Mouse (Mus musculus) lung, embryonic 15.5 days (tissue): Measurements from ENCODE around the gene Tex21. TPM values are rescaled to one million over a fixed set of nuclear protein-coding genes. Genes with fewer than 3 reads are reported as not detected.

ENCODE experiments used
- ATAC-seq: fragments of 200-750 bp; cut with Nextera tagmentation; 2 replicates; pipeline ENCODE4 v1.8.0; 2017; ENCODE audit warnings: moderate number of reproducible peaks, borderline replicate concordance; ENCODE audit not compliant: low FRiP score, low TSS enrichment; ENCODE audit errors: extremely low read depth
- H3K27ac ChIP-seq: fragments of 300-500 bp; sonication (generic); 2 replicates; pipeline ENCODE4 v1.5.1; 2015; ENCODE audit warnings: moderate library complexity, mild to moderate bottlenecking, inconsistent platforms
- H3K27me3 ChIP-seq: fragments of 300-500 bp; sonication (generic); 2 replicates; pipeline ENCODE4 v1.6.1; 2015; ENCODE audit warnings: inconsistent platforms
- H3K36me3 ChIP-seq: fragments of 300-500 bp; sonication (generic); 2 replicates; pipeline ENCODE4 v1.6.1; 2015; ENCODE audit warnings: inconsistent platforms
- H3K4me1 ChIP-seq: fragments of 300-500 bp; sonication (generic); 2 replicates; pipeline ENCODE4 v1.6.1; 2015; ENCODE audit warnings: inconsistent platforms
- H3K4me2 ChIP-seq: fragments of 300-500 bp; sonication (generic); 2 replicates; pipeline ENCODE4 v1.6.1; 2015; ENCODE audit warnings: inconsistent platforms, mild to moderate bottlenecking, moderate library complexity
- H3K4me3 ChIP-seq: fragments of 300-500 bp; sonication (generic); 2 replicates; pipeline ENCODE4 v1.5.1; 2015; ENCODE audit warnings: mild to moderate bottlenecking, inconsistent platforms
- H3K9ac ChIP-seq: fragments of 300-500 bp; sonication (generic); 2 replicates; pipeline ENCODE4 v1.6.1; 2015; ENCODE audit warnings: inconsistent platforms
- H3K9me3 ChIP-seq: fragments of 300-500 bp; sonication (generic); 2 replicates; pipeline ENCODE4 v1.6.1; 2016; ENCODE audit warnings: inconsistent platforms
- WGBS: fragments of 180-500 bp; shearing (Covaris S2); methylation state at CpG from one replicate; pipeline ENCODE4 v1.1.7; 2015; 5-methylcytosine and 5-hydroxymethylcytosine counted together
- polyA plus RNA-seq: library from polyadenylated mRNA; unstranded; fragments of >200 nt; fragmentation: Nextera tagmentation; extraction: Ambion mirVana; gene quantifications from 2 replicates; pipeline ENCODE4 v1.2.1, GENCODE M21; 2015

Tex21 gene
- polyA plus RNA-seq = not detected in 2 replicates

- no peaks in the 10 kb centered on the region for H3K9me3 ChIP-seq
- H3K4me1 ChIP-seq = no peaks in the 10 kb centered on the region
- ATAC-seq = no peak
- no peak within 1 kb of the TSS for H3K9ac ChIP-seq
- H3K4me3 ChIP-seq = no peak within 1 kb of the TSS
- no peaks in the 10 kb centered on the region for H3K36me3 ChIP-seq
- no peak within 1 kb of the TSS for H3K27ac ChIP-seq
- no peak within 1 kb of the TSS for H3K4me2 ChIP-seq
- WGBS = 76% methylated on average over 6 of the region's 6 CpGs
- no peaks in the 10 kb centered on the region for H3K27me3 ChIP-seq
Measured at GRCm38 (mm10) chr12:76246646-76247045, at the start of gene Tex21. Gene Tex21, minus strand, starts transcription at chr12:76246746.

DNA sequence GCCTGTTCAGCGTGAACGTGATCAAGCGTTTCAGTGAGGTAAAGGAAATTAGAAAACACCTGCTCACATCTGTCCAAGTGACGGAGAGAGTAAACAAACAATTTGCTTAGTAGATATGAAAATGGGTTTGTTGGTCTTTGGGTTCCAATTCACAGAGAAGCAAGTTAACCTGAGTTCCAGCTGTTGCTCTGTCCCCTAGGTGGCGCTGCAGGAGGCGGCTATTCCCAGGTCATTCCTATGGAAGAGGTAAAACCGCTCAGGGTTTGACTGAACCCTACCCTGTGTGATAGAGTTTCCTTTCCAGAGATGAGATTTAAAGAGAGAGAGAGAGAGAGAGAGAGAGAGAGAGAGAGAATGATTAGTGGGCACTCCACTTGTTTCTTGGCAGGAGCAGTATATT lies 46.6 kb upstream of the Tex21 start:
- 44% methylated on average over 7 of the region's 7 CpGs for WGBS
- no peak for ATAC-seq
- Histone ChIP-seq H3K4me3 (no peak overlapping the region), H3K9ac (no peak overlapping the region), H3K36me3 (peaks cover 69% of the 10 kb centered on the region), H3K4me2 (no peak overlapping the region), H3K27ac (no peak overlapping the region), H3K4me1 (no peaks in the 10 kb centered on the region), H3K9me3 (no peaks in the 10 kb centered on the region), H3K27me3 (no peaks in the 10 kb centered on the region)

DNA sequence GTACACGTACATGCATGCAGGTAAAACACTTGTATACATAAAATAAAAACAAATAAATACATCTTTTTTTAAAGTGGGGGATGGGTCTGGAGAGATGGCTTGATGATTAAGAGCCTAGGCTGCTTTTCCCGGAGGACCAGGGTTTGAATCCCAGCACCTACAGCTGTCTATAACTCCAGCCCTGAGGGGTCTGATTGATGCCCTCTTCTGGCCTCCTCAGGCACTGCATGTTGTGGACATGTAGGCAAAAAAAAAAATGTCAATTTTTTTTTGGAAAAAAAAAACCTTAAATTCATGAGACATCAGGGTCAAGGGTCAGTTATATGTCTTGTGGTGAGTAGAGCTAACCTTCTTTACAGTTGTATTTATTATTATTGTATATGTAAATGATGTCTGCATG lies 43.7 kb upstream of the Tex21 start:
- no peak for ATAC-seq
- Histone ChIP-seq H3K4me1 (no peaks in the 10 kb centered on the region), H3K4me3 (no peak overlapping the region), H3K9ac (no peak overlapping the region), H3K9me3 (no peaks in the 10 kb centered on the region), H3K27ac (no peak overlapping the region), H3K4me2 (no peak overlapping the region), H3K36me3 (peaks cover 62% of the 10 kb centered on the region), H3K27me3 (no peaks in the 10 kb centered on the region)
- 92% methylated on average over 2 of the region's 2 CpGs for WGBS

DNA sequence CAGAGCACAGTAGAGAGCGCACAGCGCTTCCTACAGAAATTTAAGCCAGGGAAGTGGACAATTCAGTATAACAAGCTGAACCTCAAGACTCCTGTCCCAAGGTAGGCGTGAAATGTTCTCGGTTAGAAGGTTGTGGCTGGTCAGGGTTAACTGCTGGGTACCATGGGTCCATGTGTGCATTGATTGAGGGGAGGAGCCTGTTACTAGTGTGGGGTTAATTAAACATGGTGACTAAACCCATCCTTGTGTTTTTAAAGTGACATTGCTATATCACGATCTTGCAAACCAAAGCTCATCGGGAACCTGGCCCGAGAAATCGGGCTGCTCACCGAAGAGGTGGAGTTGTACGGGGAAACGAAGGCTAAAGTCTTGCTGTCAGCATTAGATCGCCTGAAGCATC lies 42.9 kb upstream of the Tex21 start:
- ATAC-seq = no peak
- Histone ChIP-seq H3K4me1 (no peaks in the 10 kb centered on the region), H3K9me3 (no peaks in the 10 kb centered on the region), H3K4me2 (no peak overlapping the region), H3K27ac (no peak overlapping the region), H3K27me3 (no peaks in the 10 kb centered on the region), H3K36me3 (peaks cover 59% of the 10 kb centered on the region), H3K9ac (no peak overlapping the region), H3K4me3 (no peak overlapping the region)
- 94% methylated on average over 12 of the region's 12 CpGs for WGBS

DNA sequence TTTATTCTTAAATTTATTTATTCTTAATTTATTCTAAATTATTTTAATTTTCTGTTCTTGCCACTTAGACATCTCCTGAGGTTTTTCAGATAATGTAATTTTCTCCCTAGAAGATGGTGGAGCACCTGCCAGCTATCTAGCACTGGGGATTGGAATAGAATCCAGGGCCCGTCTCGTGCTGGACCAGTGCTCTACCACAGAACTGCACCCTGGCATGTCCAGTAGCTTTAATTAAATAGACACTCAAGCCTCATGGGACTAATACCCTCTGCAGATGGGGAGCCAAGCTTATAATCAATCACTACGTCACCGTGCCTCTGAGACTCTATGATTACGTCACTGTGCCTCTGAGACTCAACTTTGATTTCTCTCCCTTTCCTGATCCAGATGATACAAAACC lies 41.9 kb upstream of the Tex21 start:
- H3K27me3 ChIP-seq = no peaks in the 10 kb centered on the region
- ATAC-seq = no peak
- H3K9ac ChIP-seq = no peak overlapping the region
- no peaks in the 10 kb centered on the region for H3K9me3 ChIP-seq
- H3K4me2 ChIP-seq = no peak overlapping the region
- H3K4me3 ChIP-seq = no peak overlapping the region
- no peak overlapping the region for H3K27ac ChIP-seq
- peaks cover 61% of the 10 kb centered on the region for H3K36me3 ChIP-seq
- WGBS = 85% methylated on average over 5 of the region's 5 CpGs
- H3K4me1 ChIP-seq = no peaks in the 10 kb centered on the region

DNA sequence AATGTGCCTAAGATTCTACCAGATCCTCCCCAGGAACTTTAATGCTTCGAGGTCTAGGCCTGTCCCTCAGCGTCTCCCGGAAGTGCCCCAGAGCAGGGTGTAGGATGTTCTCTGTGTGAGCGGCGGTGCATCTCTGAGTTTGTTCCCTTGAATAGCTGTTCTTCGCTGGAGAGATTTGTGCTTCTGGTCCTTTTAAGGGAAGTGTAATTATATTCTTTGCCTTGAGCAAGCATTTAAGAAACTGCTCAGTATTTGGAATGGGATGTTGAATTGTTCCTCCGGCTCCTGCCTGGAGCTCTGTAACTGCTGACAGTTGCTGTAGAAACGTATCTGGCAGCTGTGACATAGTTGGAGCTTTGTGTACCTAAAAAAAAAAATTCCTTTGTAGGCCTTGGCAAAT lies 41.4 kb upstream of the Tex21 start:
- Histone ChIP-seq H3K36me3 (peaks cover 66% of the 10 kb centered on the region), H3K27me3 (no peaks in the 10 kb centered on the region), H3K27ac (no peak overlapping the region), H3K4me2 (no peak overlapping the region), H3K9me3 (no peaks in the 10 kb centered on the region), H3K9ac (no peak overlapping the region), H3K4me3 (no peak overlapping the region), H3K4me1 (no peaks in the 10 kb centered on the region)
- WGBS = 82% methylated on average over 8 of the region's 8 CpGs
- ATAC-seq = no peak

GRCm38 (mm10) chr12:76285418-76285817 lies 38.9 kb upstream of the Tex21 start:
- Histone ChIP-seq H3K9me3 (no peaks in the 10 kb centered on the region), H3K27me3 (no peaks in the 10 kb centered on the region), H3K4me2 (no peak overlapping the region), H3K4me3 (no peak overlapping the region), H3K4me1 (no peaks in the 10 kb centered on the region), H3K27ac (no peak overlapping the region), H3K9ac (no peak overlapping the region), H3K36me3 (peaks cover 63% of the 10 kb centered on the region)
- WGBS = 67% methylated on average over 6 of the region's 6 CpGs
- no peak for ATAC-seq

GRCm38 (mm10) chr12:76282532-76283173 lies 36.1 kb upstream of the Tex21 start:
- Histone ChIP-seq H3K4me2 (no peak overlapping the region), H3K9me3 (no peaks in the 10 kb centered on the region), H3K4me1 (no peaks in the 10 kb centered on the region), H3K36me3 (peaks cover 46% of the 10 kb centered on the region), H3K27ac (no peak overlapping the region), H3K4me3 (no peak overlapping the region), H3K27me3 (no peaks in the 10 kb centered on the region), H3K9ac (no peak overlapping the region)
- WGBS = 90% methylated on average over 17 of the region's 17 CpGs
- ATAC-seq = no peak; the same call in 1 of the 2 replicates

DNA sequence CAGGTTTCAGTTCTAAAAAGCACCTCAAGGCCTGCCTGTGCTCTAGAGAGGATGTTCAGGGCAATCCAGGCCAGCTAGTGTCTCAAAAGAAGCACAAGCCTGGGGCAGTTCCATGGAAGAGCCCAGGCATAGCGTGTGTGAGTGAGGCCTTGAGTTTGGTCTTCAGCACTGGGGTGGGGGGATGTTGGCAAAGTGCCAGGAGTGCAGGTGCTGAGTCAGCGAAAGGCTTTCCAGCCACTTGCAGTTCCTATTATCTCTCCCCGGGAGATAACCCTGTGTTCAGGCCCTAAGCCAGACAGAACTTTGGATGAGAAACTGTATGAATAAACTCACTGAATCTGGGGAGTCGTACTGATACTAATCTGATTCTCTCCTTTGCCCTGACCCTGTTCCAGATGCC lies 35.6 kb upstream of the Tex21 start:
- H3K27ac ChIP-seq = no peak overlapping the region
- 39% methylated on average over 4 of the region's 4 CpGs for WGBS
- H3K4me2 ChIP-seq = no peak overlapping the region
- no peaks in the 10 kb centered on the region for H3K9me3 ChIP-seq
- peaks cover 44% of the 10 kb centered on the region for H3K36me3 ChIP-seq
- no peaks in the 10 kb centered on the region for H3K4me1 ChIP-seq
- H3K9ac ChIP-seq = no peak overlapping the region
- H3K4me3 ChIP-seq = no peak overlapping the region
- no peaks in the 10 kb centered on the region for H3K27me3 ChIP-seq
- no peak for ATAC-seq

GRCm38 (mm10) chr12:76281111-76281660 lies 34.6 kb upstream of the Tex21 start:
- Histone ChIP-seq H3K9me3 (no peaks in the 10 kb centered on the region), H3K27ac (no peak overlapping the region), H3K4me3 (no peak overlapping the region), H3K36me3 (peaks cover 44% of the 10 kb centered on the region), H3K4me1 (no peaks in the 10 kb centered on the region), H3K27me3 (no peaks in the 10 kb centered on the region), H3K9ac (no peak overlapping the region), H3K4me2 (no peak overlapping the region)
- 84% methylated on average over 2 of the region's 2 CpGs for WGBS
- no peak for ATAC-seq

- Histone ChIP-seq H3K36me3 (peaks cover 42% of the 10 kb centered on the region), H3K9me3 (no peaks in the 10 kb centered on the region), H3K9ac (no peak overlapping the region), H3K27ac (no peak overlapping the region), H3K4me3 (no peak overlapping the region), H3K27me3 (no peaks in the 10 kb centered on the region), H3K4me1 (no peaks in the 10 kb centered on the region), H3K4me2 (no peak overlapping the region)
- 83% methylated on average over 9 of the region's 9 CpGs for WGBS
- no peak for ATAC-seq
Measured at GRCm38 (mm10) chr12:76280556-76280955, 34.0 kb upstream of the Tex21 start.

DNA sequence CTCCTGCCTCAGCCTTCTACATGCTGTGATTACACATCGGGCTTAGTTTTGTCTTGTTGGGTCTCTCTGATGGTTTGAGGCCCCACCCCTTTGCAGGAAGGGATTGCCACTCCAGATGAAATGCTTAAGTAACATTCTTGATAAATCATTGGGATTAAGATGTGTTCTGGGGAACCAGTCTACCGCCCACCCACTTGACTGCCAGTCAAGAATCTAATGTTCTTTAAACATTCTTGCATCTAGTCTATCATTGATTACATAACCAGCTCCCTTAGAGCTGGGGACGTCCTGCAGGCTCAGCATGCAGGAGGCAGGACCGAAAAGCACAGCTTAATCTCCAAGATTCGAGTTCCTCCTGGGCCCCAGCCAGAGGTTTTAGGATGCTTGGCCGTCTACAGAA lies 31.7 kb upstream of the Tex21 start:
- ATAC-seq = no peak

More for the DNA sequence above, 31.7 kb upstream of the Tex21 start:
- H3K27ac ChIP-seq = no peak overlapping the region
- no peak overlapping the region for H3K4me2 ChIP-seq
- no peak overlapping the region for H3K4me3 ChIP-seq
- 49% methylated on average over 6 of the region's 6 CpGs for WGBS
- H3K9ac ChIP-seq = no peak overlapping the region
- no peaks in the 10 kb centered on the region for H3K4me1 ChIP-seq
- no peaks in the 10 kb centered on the region for H3K9me3 ChIP-seq
- peaks cover 26% of the 10 kb centered on the region for H3K36me3 ChIP-seq
- no peaks in the 10 kb centered on the region for H3K27me3 ChIP-seq
